Mouse (Mus musculus) left cerebral cortex, postnatal 14 days (tissue): ENCODE measurements around the gene Cradd. TPM values are rescaled to one million over a fixed set of nuclear protein-coding genes. Genes with fewer than 3 reads are reported as not detected.
A peak's percentile ranks its signal among the peaks of the same experiment; 100 is the strongest.

Source experiments
- DNase-seq, 2 experiments: peaks; one replicate each; pipeline ENCODE4 v3.0.0; 2021 to 2022; ENCODE audit warnings: low spot score in 2 of 2, mixed read lengths in 1 of 2
- intact Hi-C: fragments of 180-260 bp; cut with DNase I; formaldehyde crosslinking; loops from one replicate; pipeline ENCODE4 v1.15.1; 2025
- long read RNA-seq, 2 experiments: library from polyadenylated mRNA; stranded (forward); transcript quantifications; one replicate each; pipeline ENCODE4 v2.0.0; 2021
- total RNA-seq, 2 experiments: library from RNA; stranded (reverse); gene quantifications; 2 replicates each; pipeline ENCODE4 v1.2.3; 2021

Gene Cradd
- total RNA-seq = 1 to 10 TPM; 5.2 to 6.9 TPM
- long read RNA-seq, experiment 1, partial matches to known transcripts = 0 of 8 reads
- long read RNA-seq, experiment 1, other reads (novel, unspliced or antisense) = 3 of 8 reads
- long read RNA-seq, experiment 2, transcript Cradd-201 (3 exons, 1,661 nt) = major isoform, 5 of 12 reads
- long read RNA-seq, experiment 2, partial matches to known transcripts = 0 of 12 reads
- long read RNA-seq, experiment 2, other reads (novel, unspliced or antisense) = 4 of 12 reads

DNA sequence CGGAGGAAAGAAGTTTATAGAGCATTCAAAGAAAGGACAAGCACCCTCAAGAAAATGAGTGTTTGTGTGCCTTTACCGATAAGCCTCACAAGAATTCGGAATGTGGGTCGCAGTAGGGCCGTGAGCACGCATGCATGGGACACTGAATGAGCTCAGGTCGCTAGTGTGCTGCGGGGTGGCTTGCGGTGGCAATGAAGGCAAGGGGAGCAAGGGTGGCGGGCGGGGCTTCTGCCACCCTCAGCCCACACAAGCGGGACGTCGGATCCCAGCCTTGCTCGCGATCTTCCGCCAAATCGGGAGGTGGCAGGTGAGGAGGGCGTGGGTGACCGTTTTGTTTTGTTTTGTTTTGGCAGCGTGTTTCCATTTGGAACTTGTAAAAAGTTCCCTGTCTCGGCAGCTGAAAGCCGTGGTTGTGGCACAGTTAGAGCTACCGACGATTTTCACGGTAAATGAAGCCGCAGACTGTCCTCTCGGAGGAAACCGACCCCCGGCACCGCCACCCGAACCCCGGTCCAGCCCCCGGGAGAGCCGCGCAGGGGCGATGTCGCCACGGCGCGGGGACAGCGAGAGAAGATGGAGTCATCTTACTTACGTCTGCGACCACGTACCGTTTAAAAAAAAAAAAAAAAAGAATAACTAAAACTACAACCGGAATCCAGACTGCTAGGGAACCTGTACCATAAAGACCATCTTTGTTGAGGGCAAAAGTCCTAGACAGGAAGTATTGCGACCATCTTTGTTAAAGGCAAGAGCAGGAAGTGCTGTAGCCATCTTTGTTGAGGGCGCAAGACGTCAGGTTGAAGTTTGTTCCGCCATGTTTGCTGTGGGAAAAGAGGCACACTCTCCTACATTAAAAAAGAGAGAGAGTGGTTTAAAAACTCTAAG, at the start of gene Cradd:
Gene Cradd (minus strand): TSS at position 741 of the 885 bp plus-strand sequence.
- intact Hi-C loops = loop anchor here (5.0 to 10.0 kb wide), 3 partner anchors 94 to 331 kb away; partner anchors contain the start of gene Socs2
- peak; percentile 92 to 98 for DNase-seq

DNA sequence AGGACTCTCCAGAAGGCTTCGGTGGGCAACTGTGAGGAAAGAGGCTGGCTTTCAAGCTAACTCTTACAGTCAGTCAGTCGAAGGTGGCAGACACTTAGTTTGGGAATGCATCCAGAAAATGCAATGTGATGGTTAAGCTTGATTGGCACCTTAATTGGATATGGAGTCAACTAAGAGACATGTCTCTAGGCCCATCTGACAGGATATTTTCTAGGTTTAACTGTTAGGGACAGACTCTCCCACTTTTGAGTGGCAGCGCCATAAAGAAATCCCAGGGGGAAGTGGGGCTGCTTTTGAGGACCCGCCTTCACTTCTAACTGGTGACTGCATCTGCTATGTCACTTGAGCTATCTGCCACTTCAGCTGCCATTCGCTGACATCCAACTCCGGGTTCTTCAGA, 49.4 kb upstream of the Cradd start:
- no peak for DNase-seq
- intact Hi-C loops = no loop called here

DNA sequence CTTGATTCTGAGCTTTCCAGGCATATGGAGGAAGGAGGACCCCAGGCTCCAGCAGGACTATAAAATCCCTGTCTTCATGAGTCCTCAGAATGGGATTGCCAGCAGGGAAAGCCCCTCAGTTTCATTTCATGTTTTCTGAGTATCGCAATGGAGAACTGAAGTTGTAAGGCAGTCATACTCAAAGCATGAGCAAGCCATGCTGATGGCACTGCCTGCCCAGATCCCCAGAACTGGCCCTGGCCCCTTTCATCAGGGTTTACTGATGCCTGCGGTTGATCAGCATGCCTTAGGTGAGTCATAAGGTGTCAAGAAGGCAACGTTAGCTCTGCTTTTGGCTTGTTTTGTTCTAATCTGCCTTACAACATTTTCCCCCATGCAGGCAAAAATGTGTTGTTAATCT, 48.0 kb upstream of the Cradd start:
- intact Hi-C loops = no loop called here
- DNase-seq = no peak

DNA sequence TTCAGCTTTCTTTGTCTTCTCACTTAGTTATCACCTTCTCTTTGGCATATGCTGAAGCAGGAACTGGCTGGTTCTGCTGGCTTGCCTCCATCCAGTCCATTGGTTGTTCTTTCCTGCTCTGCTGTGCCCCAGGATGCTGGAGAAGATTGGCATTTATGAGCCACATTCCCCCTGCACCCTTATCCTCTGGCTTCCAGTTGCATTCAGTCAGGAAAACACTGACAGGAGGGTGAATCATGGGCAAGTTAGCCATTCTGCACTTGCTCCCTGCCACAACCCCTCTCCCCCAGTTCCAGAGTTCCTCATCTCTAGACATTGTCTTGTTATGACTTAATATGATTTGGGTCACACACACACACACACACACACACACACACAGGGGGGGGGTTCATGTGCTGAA, 45.3 kb upstream of the Cradd start:
- intact Hi-C loops = no loop called here
- no peak for DNase-seq

DNA sequence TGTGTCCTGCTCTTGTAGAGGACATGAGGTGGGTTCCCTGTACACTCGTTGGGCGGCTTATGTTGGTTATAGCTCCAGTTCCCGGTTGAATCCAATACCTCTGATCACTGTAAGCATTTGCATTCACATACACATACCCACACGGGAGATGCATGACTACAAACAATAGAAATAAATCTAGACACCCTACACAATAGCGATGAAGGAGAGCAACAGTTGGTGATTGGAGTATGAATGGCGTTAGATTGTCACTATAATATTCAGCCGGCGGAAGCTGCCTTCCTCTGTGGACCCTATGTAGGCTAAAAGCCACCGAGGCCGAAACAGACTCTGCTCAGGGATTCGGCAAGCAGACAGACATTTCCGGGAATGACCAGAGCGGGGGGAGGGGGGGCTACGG, 44.2 kb upstream of the Cradd start:
- intact Hi-C loops = no loop called here
- no peak for DNase-seq

DNA sequence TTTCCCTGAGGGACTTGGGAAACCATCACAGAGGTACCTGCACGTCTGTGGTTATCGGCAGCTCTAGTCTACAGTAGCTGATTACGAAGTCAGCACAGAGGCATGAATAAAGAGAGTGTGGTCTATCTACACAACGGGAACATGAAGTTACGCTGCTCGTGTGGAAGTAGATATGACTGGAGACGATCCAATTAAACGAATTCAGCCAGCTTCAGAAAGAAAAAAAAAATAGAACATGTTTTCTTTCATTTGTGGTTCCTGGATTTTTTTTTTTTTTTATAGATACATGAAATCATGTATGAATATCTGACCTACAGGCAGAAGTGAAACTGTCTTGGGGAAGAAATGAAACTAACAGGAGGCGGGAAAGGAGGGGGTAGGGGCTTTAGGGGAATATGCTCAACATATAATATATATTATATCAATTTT, 43.7 kb upstream of the Cradd start:
- intact Hi-C loops = no loop called here
- DNase-seq = no peak

DNA sequence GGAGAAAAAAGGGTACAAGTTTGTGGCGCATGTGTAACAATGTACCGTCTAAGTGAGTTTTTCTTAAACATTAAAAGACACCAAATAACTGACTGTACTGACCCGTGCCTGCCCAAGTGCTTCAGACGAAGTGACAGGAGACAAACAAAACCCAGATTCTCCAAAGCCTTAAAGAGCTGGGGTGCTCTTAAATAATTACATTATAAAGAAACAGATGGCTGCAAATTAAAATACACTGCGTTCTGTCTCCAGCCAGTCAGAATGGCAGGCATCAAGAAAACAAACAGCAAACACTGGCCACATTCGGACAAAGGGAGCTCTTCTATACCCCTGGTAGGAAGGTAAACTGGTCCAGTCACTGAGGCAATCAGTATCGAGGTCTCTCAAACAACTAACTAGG, 43.3 kb upstream of the Cradd start:
- DNase-seq = no peak
- intact Hi-C loops = no loop called here

DNA sequence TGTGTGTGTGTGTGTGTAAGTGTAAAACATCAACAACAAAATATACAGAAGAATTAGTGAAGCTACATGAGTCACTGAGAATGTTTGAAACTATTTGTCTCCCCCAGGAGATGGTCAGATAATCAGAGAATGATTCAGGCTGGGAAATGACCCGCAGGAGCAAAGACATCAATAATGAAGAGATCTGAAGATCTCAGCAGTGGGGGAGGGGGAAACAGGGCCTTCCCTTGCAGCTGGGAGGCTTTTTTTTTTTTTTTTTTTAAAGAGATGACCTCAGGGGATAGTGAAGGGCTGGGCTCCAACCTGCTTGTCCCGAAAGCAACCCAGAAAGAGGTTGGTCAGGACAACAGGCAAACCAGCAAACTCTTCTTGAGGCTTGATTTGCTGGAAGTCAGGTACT, 38.4 kb upstream of the Cradd start:
- intact Hi-C loops = no loop called here
- DNase-seq = no peak

DNA sequence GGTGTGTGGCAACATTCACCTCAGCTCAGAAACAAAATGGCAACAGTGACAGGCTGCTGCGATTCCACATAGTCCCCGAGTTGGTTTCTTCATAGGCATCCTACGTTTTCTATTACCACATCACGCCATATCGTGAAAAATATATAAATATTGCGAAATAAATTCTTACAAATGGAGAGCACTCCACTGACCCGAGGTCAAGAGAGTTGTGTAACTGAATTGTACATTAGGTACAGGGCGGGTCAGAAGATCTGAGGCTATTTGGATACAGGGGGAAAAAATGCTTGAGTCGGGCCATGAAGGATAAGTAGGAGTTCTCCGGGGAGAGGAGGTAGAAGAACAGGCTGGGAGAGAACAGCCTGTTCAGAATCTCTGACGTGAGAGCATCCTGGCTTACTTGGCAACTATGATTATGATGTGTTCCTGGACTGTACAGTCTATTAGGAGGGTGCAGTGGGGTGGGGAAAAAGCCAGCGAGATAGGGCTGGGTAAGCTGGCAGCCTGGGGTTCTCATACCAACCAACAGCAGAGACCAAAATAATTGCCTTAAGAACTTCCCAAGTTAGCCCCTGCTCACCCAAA, 37.4 kb upstream of the Cradd start:
- intact Hi-C loops = no loop called here
- DNase-seq = no peak

DNA sequence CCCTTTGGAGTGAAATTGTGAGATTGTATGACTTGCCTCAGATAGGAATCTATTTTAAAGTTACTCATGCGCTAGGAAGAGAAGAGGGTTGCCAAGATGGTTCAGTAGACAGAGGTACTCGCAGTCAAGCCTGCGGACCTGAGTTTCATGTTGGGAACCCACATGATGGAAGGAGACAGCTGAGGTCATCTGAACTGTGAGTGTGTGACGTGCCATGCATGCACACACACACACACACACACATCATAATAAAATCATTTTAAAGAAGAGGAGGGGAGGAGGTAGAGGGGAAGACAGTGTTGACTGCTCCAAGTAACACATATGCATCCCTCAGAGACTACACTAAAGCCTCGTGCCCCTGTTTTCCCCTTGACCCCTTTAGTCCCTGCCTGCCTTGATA, 36.1 kb upstream of the Cradd start:
- intact Hi-C loops = no loop called here
- no peak for DNase-seq

DNA sequence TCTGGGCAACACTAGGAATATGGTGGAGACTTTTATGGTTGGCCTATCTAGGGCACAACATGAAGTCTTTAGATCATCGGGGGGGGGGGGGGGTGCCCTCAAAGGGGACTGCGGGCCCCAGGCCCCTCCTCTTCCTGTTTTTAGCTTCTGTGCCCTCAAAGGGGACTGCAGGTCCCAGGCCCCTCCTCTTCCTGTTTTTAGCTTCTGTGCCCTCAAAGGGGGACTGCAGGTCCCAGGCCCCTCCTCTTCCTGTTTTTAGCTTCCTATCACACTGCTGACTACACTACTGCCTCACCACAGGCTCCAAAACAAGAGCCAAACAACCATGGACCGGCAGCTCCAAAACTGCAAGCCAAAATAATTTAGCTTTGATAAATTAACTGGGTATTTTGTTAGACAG, 33.8 kb upstream of the Cradd start:
- intact Hi-C loops = no loop called here
- no peak for DNase-seq

DNA sequence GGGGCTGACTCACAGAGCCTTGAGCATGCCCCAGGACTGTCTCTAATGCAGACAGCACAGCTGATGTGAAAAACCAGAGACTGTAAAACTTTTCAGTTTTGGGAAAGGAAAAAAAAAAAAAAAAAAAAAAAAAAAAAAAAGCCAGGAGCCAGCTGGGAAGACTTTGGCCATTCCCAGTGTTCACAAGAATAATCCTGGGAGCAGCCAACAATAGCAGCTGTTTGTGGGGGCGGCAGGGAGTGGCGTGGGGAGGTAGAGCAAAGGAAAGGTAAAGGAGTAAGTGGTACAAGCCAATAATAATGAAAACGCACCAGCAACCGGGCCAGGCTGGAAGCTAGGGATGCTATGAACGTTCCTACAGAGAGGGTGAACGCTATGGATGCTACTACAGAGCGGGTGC, 32.8 kb upstream of the Cradd start:
- intact Hi-C loops = no loop called here
- DNase-seq = no peak

DNA sequence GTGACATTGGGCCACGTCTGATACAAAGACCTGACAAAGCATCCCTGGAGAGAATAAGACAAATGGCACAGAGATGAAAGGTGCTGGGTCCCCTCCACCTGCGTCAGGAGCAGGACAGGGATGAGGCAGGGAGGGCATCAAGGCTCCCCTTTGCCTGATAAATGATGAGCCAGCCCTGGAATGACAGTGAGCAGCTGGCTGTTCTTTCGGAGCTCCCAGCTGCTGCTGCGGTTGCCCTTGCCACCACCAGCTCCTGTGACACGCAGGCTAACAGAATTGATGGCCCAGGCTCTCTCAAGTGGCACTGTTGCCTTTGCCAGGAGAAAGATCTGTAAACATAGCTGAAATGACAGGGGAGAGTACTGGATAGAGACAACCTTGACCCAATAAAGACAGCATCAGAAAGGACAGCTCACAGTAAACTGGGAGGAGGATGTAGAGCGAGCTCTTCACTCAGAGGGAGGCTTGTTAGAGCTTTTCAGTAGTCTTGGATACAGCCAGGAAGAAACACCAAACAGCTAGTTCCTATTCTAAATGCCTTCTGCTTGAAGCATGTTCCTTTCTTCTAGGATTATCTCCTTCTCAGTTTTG, 31.8 kb upstream of the Cradd start:
- intact Hi-C loops = no loop called here
- DNase-seq = no peak

DNA sequence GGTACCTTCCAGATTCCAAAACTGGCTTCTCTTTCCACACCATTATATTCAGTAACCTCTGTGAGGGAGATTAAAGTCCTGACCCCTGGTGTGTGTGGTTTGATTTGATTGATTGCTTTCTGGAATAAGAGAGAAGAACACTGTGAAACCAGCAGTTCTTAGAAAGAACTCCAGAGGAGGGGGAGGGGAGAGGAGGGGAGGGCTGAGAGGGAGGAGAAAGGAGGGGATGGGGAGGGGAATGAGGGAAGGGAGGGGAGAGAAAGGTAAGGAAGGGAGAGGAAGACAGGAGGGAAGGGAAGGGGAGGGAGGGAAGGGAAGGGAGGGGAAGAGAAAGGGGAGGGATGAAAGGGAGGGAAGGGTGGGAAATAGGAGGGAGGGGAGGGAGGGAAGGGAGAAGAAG, 30.7 kb upstream of the Cradd start:
- intact Hi-C loops = no loop called here
- no peak for DNase-seq

DNA sequence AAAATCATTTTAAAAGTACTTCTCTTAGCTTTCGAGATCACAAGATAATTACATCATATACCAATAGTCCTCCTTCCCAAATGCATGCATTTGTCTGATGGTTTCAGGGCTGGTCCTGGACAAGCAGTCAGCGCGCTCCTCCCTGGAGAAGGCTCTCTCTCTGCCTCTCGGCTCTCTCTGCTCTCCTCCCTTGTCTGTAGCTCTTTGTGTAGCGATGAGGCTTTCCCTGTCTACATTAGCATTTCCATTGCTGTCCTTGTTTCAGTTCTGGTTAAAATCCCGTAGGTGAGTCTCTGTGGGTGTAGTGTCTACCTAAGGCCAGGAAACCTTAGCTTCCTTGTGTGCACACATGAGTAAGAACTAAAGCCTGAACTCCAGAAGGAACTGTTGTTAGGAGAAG, 30.1 kb upstream of the Cradd start:
- no peak for DNase-seq
- intact Hi-C loops = no loop called here

DNA sequence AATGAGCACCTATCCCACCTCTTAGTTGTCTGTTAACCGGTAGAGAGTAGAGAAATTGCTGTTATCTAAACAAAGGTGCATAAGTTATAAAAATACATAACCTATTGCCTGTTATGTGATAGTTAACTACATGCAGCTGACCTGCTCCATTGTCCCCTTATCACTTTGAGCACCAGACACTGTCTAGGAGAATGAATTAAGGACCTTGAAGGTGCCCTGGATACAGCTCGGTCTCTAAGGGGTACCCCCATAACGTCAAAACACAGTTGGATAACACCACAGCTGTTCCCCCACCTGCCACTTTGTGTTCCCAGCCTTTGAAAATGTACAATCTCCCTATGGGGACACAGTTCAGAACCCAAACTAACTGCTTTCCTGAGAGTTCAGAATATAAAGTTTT, 24.5 kb upstream of the Cradd start:
- intact Hi-C loops = no loop called here
- DNase-seq = no peak

DNA sequence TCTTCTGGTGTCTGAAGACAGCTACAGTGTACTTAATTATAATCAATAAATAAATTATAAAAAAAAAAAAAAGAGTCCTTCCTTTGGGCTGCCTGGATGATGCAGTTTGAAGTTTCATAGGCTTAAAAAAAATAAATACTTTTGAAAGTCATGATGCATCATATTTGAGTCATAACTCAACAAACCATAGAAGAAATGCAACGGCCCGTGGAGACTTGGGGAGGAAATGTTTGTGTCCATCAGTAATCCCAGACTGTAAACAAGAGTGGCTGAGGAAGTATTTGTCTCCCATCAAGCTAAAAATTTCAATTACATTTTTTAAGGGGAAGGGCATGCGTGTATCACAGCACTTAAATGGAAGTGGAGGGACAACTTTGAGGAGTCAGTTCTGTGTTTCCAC, 23.8 kb upstream of the Cradd start:
- intact Hi-C loops = no loop called here

DNA sequence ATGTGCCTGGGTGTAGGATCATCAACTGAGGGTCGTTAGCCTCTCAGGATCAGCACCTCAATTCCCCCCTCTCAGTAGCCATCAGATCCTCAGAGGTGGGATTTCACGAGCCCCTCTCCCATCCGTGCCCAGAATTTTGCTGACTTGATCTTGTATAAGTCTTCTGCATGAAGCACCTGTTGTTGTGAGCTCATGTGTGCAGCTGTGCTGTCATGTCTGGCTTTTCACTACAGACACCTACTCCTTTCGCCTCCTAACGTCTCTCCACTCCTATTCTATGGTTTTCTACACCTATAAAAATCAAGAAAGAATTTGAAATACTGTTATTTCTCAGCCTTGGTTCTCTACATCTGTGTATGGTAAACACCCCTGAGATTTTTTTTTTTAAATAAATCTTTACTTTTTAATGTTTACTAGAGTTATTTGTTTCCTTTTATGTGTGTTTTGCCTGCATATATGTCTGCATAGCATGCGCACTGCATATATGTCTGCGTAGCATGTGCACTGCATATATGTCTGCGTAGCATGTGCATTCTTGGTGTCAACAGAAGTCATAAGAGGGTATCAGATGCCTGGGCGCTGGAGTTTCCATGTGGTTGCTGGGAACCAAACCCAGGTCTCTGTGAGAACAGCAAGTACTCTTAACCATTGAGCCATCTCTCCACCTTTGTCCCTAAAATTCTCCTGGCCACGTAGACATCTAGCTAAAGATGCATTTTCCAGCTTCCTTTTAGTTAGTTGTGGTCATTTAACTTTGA, 19.1 kb upstream of the Cradd start:
- no peak for DNase-seq
- intact Hi-C loops = no loop called here

More for the DNA sequence above, 23.8 kb upstream of the Cradd start:
- no peak for DNase-seq

DNA sequence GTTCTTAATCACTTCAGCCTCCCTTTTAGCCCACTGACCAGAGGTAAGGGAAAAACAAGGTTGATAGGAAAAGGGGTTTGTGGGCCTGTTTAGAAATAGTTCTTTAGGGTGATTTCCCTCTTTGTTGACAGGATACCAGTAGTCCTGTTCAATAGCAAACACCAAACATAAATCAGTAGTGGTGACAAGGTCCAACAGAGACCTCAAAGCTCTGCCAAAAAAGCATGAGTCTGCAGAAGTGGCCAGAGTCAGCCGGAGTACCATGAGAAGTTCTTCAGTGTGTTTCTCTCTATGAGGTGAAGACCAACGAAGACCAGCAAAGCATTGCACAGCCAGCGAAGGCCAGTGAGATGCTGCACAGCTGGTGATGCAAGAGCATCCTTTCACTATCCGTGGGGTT, 16.7 kb upstream of the Cradd start:
- intact Hi-C loops = no loop called here
- DNase-seq = no peak

DNA sequence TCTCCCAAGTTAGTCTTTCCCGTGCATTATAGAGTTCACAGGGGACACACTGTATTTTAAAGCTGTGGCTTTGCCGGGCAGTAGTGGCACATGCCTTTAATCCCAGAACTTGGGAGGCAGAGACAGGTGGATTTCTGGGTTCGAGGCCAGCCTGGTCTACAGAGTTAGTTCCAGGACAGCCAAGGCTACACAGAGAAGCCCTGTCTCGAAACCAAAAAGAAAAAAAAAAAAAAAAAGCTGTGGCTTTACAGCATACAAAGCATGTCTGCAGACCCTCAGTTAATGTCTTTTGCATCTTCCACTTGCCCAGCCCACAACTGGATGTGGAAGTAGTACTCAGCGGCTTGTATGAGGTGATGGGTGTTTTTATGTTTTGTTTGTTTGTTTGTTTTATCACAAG, 13.7 kb upstream of the Cradd start:
- intact Hi-C loops = no loop called here
- no peak for DNase-seq
